Mouse (Mus musculus): ENCODE results near the gene Rnf215.

DNA sequence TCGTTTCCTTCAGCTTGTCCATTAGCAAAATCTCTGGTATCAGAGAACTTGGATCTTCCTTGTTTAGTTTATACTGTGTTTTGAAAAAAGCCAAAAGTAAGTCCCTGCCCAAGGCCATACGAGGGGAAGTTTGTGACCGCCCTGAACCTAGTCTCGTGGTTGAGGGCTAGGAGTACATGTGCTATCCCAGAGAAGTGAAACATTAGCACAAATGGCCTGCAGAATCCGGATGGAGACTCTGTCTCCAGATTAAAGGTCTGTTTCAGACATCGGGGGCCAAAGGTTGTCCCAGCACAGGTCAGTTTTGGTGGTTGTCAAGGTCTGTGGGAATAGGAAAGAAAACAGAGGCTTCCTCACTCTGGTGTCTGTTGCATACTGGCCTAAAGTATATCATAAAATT is 54.2 kb downstream of the Rnf215 start:
- no peak for TF ChIP-seq POLR2A (IDR thresholded peaks at IDR 0.05; ENCODE audit: low read depth, low read length)
- TF ChIP-seq CTCF (IDR thresholded peaks at IDR 0.05; ENCODE audit: extremely low read depth, insufficient read depth, insufficient read length, insufficient replicate concordance): no peak
